Mouse (Mus musculus) Muller cell, postnatal 12 days (primary cell): ENCODE data around the gene Aifm3.
"Not testable (repeated sequence)": the region's sequence is repeated elsewhere in the genome, so short reads cannot be mapped to it uniquely, and the experiment has no call there.

Experiments
- DNase-seq: peaks from one replicate; pipeline ENCODE4 v3.0.0-alpha.2; 2015; ENCODE audit errors: inconsistent ontology term

The Aifm3 gene

DNA sequence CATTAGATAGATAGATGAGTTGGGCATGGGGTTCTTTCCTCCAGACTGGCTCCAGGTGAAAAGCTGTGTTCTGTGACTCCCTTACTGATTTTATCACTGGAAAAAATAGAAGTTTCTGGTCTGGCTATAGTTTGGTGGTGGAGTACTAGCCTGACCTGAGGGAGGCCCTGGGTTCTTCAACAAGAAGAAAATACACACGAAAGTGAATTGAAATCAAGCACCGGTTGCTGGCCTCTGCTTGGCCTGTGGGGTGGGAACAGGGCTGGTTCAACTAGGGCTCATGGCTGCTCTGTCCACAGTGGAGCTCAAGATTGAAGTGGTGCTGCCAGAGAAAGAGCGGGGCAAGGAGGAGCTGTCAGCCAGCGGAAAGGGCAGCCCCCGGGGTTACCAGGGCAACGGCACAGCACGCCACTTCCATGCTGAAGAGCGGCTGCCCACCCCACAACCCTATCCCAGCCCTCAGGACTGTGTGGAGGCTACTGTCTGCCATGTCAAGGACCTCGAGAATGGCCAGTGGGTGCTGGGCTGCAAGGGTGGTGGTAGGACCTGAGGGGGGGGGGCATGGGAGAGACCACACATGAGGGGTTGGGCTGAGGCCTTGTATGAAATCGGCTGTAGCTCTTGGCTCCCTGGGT lies 10.0 kb downstream of the Aifm3 start:
- no peak for DNase-seq

DNA sequence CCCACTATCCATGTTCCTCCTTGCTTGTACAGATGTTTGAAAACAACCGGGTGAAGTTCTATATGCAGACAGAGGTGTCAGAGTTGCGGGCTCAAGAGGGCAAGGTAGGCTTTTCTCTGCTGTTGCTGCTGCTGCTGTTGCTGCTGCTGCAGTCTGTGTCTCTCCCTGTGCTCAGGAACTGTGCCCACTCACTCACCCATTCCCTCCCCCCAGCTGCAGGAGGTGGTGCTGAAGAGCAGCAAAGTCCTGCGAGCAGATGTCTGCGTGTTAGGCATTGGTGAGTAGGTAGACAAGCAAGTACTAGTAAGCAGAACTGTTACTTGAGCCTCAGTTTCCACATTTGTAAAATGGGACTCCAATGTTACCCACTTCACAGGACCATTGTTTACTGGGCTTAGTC lies 13.3 kb downstream of the Aifm3 start:
- no peak for DNase-seq

DNA sequence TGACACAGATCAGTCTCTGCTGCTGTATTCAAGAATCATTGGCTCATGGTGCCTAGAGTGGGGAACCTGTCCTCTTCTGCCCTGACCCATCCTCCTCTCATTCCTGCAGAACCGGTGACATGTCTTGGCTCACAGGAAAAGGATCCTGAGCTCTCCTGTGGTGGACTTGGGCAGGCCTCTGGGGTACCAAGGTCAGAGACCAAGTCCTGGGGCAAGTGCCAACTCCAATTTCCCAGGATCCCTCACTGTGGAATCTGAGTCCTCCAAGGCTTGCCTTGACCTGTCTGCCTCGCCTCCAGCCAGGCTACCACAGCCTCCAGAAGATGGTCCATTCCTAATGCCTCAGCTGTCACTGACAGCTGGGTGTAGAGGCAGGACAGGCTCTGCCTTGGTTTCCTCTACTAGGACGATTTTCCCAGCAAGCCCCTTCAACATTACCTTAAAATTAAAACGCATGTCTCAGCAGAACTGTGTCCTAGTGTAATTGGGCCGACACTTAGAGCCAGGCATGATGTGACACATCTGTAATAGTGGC lies 17.7 kb downstream of the Aifm3 start:
- DNase-seq: no peak

DNA sequence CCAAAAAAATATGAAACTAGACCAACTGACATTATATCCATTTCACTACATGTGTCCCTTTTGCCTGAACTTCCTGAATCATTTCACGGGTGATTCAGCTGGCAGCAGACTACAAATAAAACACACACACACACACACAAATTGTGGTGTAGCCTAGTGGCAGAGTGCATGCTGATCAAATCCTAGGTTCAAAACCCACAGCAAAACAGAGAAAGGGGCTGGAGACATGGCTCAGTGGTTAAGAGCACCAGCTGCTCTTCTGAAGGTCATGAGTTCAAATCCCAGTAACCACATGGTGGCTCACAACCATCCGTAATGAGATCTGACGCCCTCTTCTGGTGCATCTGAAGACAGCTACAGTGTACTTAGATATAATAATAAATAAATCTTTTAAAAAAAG lies 18.6 kb downstream of the Aifm3 start:
- not testable (repeated sequence) for DNase-seq

DNA sequence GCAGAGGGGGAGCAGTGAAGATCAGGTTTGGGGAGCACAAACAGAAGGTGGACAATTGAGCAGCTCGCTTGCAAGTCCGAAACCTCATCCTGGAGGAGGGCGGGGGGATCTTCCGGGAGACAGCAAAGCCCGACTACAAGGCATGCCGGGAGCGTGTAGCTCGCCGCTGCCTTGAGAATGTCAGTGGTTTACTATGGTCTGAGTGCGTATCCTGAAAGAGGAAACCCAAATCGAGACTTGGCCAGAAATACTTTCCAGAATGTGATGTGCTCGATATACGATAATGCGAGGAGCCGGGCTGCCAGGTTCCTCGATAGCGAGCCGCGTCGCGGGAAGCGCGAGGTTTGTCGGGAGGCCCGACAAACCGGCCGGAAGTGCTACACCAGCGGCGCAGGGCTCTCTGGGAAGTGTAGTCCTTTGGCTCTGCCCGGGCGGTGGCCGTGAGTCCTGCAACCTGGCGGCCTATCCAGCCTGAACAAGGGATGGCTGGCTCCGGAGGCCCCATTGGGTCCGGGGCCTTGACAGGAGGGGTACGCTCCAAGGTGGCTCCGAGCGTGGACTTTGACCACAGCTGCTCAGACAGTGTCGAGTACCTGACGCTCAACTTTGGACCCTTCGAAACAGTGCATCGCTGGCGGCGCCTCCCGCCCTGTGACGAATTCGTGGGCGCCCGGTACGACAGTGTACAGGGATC lies 19.3 kb downstream of the Aifm3 start, which contains the start of gene Lztr1:
Lztr1 (plus strand) TSS at position 143 of the 694 bp plus-strand sequence.
- DNase-seq: peak; percentile 90

DNA sequence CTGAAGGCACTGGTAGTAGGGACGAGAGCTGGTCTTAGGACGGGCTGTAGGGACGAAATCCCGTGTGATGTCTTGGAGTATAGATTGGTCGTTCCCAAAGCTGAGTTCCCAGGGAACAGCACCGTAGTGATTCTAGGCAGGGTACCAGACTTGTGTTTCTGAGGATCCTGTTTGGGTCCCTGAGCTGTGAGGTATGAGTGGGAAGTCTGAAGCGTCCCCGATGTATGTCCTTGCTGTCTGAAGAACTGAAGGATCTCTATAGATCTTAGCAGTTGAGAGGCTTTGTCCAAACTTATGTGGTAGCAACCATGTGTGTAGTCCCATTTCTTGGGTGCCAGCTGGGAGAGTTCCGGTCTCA lies 19.8 kb downstream of the Aifm3 start:
- no peak for DNase-seq

DNA sequence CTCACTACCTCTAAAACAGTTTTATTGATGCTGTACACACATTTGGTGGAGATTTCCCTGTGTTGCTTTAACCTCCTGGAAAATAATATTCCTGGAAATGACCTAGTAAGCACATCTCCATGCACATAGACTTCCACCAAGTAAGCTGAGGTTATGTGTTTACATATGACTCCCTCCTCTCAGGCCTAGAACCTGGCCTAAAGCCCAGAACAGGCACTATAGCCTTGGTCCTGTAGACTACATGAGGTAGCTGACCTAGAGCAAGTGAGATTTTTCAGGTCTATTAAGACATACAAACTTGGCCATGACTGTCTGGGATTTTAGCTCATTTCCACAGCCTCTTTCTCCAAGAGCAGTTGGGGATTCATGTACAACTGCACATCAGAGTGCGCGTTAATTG lies 20.7 kb downstream of the Aifm3 start:
- DNase-seq: no peak

DNA sequence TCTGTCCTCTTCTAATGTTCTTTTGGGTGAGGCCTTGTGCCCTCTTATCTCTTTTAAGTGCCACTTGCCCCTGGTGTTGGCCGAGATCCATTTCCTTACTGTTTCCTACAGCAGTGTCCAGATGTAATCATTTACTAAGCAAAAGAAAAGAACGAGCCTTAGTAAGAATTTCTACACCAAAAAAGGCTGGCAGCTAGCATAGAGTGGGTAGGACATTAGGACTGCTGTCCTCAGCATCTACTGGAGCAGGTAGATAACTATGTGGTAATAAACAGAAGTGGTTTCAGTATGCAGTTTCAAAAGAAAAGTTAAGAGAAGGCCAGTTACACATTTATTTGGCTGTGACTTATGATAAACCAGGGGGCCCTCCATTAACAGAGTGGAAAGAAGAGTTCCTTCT lies 21.3 kb downstream of the Aifm3 start:
- DNase-seq: no peak

DNA sequence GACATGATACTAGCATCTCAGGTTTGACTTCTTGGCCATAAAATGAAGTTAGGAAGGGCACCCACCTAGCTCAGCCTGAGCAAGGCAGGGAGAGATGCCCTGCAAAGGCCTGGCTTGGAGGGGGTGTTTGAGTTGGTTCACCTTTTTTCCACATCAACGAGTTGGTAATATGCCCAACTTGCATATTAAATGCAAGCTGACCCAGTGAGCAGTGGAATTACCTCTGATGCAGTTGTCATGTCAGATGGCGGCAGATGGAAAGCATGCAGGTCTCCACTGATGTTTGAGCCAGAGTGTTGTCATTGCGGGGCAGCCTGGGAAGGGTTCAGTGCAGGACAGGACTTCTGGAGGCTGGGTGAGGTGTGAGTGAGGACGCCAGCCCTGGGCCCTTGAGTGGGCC lies 22.0 kb downstream of the Aifm3 start:
- no peak for DNase-seq

DNA sequence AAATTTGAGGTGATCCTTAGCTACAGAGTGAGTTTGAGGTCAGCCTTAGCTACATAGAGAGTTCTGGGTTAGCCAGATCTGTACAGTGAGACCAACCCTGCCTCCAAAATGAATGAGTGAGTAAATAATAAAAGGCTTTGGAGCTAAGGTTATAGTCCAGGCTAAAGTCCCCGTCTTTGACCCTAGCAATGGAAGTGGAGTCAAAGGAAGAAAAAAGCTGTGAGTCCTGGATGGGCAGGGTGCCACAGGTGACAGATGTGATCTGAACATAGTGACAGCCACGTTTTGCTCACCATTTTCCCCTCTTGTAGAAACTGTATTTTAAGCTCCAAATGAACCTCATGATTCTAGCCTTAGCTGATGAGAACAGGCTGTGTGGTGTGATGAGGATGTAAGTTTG lies 29.5 kb downstream of the Aifm3 start:
- no peak for DNase-seq

DNA sequence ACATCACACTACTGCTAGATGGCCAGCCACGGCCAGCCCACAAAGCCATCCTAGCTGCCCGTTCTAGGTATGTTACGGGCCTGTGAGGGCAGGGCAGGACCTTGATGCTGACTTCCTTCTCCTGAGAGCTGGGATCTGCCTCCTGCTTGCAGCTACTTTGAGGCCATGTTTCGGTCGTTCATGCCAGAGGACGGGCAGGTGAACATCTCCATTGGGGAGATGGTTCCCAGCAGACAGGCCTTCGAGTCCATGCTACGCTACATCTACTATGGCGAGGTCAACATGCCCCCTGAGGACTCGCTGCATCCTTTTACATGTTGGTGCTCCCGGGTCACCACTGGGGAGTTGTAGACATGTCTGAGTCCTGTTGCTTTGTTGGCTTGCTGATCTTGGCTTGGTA lies 34.7 kb downstream of the Aifm3 start:
- no peak for DNase-seq

DNA sequence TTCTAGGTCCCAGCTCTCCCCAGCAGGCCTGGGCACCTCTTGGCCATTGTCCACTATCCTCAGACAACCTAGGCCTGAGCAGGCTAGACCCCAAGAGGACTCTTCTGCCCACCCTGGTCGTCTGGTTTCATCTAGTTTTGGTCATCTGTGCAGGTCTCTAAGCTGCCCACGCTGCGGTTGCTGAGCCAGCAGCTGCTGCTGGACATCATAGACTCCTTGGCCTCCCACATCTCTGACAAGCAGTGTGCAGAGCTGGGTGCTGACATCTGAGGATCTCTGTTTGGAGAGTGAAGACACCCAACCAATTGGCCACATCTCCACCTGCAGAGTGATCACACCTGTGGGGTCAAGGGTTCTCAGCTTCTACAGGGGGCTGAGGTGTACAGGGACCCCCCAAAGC lies 36.1 kb downstream of the Aifm3 start:
- DNase-seq: no peak

DNA sequence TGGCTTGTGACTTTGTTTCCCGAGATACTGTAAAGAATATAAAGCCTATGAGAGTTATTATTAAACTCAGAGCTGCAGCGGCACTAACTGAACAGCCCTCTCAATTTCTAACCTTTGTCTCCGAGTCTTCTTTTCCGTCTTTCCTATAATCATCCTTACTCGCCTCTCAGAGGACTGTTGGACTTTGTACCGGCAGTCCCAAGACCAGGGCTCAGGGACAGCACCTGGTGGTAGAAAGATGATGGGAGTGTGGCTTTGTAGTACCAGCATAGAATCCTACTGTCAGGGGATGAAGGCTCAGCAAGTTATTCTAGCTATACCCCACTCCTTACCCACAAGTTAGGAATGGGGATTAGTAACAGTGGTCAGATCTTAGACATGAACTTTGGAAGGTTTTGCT lies 36.8 kb downstream of the Aifm3 start:
- no peak for DNase-seq

DNA sequence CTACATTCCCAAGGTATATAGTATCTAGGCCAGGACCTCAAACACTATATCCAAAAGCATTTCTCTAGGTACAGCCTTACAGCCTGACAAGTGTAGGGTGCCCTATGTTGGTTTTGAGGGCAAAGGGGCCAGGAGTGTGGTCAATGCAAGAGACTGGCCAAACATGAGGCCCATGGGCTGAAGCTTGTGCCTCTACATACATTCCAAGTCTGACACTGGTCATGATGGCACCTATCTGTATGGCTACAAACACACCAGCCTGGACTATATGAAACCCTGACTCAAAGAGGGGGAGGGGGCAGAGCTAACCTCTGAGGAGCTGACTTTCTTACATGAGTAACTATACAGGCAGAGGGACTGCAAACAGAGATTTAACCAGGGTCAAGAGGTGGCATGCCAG lies 38.2 kb downstream of the Aifm3 start:
- no peak for DNase-seq

DNA sequence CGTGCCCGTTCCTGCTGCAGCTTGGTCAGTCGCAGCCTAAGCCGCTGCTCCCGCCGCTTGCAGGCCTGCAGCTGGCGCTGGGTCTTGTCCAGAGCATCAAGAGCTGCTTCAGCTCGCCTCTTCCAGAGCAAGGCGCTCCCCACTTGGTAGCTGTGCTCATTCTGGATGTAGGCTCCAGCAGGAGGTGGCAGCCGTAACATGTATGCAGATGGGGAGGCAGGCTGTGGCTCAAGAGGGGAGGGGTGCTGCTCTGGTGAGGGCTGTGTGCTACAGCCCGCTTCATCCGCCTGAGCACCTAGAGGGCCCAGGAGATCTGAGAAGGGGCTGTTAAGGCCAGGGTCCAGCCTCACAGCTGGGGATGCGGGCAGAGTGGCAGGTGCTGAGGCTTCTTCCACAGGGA lies 38.9 kb downstream of the Aifm3 start:
- no peak for DNase-seq

DNA sequence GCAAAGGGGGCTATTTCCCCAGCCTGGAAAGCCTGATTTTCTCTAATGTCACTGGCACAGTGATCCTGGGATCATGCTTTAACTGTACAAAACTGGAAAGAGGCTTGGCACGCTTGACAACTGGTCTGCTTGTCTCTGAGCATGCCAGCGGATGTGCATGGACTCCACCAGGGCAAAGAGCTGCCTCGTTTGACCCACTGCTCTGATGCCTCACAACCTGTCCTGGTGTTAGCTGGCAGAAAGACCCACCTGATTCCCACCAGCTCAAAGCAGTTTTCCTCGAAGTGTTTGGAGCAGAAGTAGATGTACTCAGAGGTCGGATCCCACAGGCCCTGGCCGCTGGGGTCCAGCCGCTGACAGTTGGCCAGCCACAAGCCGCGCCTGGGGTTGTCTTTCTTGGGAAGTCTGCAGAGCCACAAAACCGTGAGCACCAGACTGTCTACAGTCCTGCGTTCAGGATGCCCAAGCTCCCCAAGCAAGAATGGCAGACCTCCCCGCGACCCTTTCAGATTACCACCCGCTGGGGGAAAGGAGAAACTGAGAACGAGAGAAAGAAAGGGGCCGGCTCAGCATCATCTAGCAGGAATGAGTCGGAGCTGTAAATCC lies 40.7 kb downstream of the Aifm3 start:
- no peak for DNase-seq

DNA sequence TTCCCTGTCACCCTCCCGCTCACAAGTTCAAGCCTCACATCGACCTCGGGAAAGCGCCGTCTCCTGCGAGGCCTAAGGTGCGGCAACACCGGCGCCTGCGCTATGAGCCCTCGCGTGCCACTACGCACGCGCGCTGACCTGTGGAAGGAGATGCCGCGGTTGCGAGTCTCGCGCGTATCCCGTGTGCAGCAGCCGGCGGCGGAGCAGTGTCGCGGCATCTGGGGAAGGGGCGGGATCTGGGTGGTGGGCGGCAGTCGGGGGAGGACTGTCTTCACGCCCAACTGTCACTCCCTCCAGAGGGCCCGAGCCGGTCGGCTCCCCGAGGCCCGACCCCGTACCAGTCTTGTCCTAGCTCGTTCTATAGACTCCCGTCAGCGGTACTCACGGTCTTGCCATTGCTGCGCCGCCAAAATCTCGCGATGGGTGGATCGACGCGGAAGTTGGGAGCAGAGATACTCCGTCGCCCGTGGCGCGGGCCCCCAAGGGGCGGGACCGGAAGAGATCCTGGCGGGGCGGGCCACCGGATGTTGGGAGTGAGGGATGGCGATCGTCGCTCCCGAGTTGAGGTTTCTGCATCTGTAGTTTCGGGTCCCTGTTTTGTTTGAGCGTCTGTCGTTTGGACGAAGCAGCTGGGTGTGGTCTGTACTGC lies 41.4 kb downstream of the Aifm3 start, which contains the start of gene Thap7:
Thap7 (minus strand) TSS at position 497 of the 649 bp plus-strand sequence.
- peak; percentile 98 for DNase-seq

DNA sequence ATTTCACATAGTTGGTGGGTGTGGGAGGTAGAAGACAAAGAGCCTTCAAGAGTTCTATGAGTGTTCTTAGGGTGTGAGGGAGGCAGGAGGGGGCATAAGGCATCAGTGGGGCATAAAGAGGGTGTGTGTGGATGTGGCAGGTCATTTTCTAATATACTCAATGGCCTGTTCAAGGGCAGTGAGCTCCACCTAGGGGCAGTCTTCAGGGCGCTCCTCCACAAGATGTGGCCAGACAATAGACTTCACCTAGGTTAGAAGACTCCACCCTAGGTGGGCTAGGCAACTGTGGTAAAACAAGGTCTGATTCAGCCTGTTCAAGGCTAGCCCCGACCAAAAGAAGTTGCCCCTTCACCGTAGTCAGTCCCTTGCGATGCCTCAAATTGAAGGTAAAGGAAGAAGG lies 42.9 kb downstream of the Aifm3 start:
- no peak for DNase-seq

DNA sequence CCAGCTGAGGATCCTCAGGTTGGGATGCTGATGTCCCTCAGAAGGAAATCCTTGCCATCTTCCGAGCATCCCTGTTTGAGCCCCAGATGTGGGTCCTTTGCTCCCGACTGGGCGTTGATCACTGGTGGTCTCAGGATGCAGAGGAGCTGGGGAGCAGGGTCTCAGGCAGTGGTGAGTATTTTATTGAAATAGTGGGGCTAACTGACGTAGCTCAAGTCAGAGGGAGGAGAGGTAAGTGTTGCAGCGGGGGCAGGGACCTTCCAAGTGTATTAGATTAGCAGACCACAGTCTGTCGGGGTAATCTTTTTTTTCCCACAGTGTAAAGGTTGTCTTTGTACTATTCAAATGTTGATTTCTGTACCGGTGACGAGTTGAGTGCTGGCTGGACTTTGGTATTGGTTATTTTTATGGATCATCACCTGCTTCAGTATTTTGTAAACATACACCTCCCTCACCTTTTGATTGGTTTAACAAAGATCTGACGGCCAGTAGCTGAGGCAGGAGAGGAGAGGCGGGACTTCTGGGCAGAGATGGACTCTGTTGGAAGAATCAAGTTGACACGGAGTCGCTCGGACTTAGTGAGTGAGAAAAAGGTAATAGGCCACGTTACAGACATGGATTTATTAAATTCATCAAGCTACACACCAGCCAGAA lies 43.4 kb downstream of the Aifm3 start:
- DNase-seq: no peak

DNA sequence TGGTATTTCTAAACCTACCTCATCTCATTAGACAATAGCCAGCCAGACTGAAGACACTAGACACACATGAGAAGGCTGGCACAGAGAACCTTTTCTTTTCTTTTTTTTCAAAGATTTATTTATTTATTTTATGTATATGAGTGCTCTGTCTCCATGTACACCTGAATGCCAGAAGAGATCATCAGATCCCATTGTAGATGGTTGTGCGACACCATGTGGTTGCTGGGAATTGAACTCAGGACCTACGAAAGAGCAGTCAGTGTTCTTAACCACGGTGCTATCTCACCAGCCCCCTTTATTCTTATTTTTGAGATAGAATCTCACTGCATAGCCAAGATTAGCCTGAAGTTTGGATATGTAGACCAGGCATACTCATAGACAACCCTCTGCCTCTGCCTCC lies 47.2 kb downstream of the Aifm3 start:
- DNase-seq: no peak

DNA sequence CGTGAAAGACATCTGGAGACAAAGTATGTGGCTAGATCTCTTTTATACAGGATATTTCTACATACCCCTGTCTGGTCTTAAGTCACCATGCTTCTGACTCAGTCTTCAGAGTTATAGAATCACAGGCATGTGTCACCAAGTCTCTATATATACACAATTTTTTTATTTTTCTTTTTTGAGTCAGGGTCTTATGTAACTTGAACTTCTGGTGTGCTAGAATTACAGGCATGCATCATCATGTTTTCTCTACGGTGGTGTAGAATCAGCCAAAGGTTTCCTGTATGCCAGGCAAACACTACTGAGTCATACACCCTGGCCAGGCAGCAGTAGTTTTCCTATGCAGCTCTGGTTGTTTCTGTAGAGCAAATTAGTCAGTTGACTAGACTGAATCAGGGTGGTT lies 53.2 kb downstream of the Aifm3 start:
- DNase-seq: no peak

DNA sequence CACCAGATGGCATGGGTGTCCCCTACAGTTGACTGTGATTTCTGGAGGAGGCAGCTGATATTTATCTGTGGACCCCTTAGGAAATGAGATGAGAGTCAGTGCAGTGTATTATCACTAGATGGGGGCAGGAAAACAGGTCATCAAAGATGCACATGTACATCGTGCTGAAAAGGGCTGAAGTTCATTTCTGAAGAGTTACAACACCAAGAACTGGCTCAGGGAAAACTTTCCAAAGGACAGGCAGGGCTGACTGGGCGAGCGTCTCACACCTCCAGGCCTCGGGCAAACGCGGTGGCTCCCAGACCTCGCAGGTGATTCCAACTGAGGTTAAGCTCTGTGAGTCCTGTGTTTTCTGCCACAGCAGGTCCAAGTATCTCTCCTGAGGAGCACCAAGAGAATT lies 63.4 kb downstream of the Aifm3 start:
- DNase-seq: no peak
